23 mouse cellular contexts compared by ENCODE assay signal in genomic region chr5:148079732-148080131, GRCm38 (mm10).
A peak's percentile ranks its signal among the peaks of the same experiment; 100 is the strongest.
DNase-seq lines count a peak whose midpoint lies in the region; ATAC-seq and TF ChIP-seq lines count a peak whose summit lies in the region.
"Had no signal": no experiment of that assay in that cellular context is flagged by ENCODE, and none has a peak within 500 bp of the region (broad histone marks: within the 10 kb centered on the region; RNA-seq: fewer than 3 reads in every experiment).

No protein-coding gene starts in this region.

- H3K9ac ChIP-seq in heart, embryonic 12.5 days: no peak overlapping the region
- H3K9ac ChIP-seq in liver, embryonic 14.5 days (replicated peaks): no peak overlapping the region
- H3K9ac ChIP-seq in liver, embryonic 12.5 days: no peak overlapping the region
- H3K9ac ChIP-seq in ES-Bruce4 (ENCODE audit: low read depth, poor library complexity, severe bottlenecking): no peak overlapping the region
- H3K9ac ChIP-seq: forebrain, embryonic 13.5 days; hindbrain, embryonic 15.5 days; intestine, embryonic 15.5 days; midbrain, embryonic 15.5 days; neural tube, embryonic 13.5 days had no signal

- H3K9me3 ChIP-seq in heart, embryonic 12.5 days (replicated peaks): peaks cover 17% of the 10 kb centered on the region
- H3K9me3 ChIP-seq in liver, embryonic 14.5 days (ENCODE audit: control insufficient read depth, low read length): no peaks in the 10 kb centered on the region
- peaks cover 46% of the 10 kb centered on the region for H3K9me3 ChIP-seq in liver, embryonic 12.5 days (replicated peaks)
- H3K9me3 ChIP-seq in ES-Bruce4 (replicated peaks; ENCODE audit: control insufficient read depth, insufficient read depth, low read length, poor library complexity, severe bottlenecking): no peaks in the 10 kb centered on the region; the same call in 1 of the 2 replicates
- H3K9me3 ChIP-seq: hindbrain, embryonic 15.5 days; intestine, embryonic 15.5 days had no signal

- ATAC-seq in heart, embryonic 12.5 days (ENCODE audit: insufficient number of reproducible peaks, low FRiP score): no peak
- no peak for ATAC-seq in liver, embryonic 14.5 days (ENCODE audit: insufficient read depth)
- ATAC-seq in liver, embryonic 12.5 days: no peak
- ATAC-seq in granulocyte monocyte progenitor cell, adult 5-6 weeks (replicated peaks; ENCODE audit: poor library complexity, severe bottlenecking): no peak
- ATAC-seq: CD4-positive, CD25-positive, alpha-beta regulatory T cell, adult 4 months; forebrain, embryonic 13.5 days; intestine, embryonic 15.5 days; midbrain, embryonic 15.5 days had no signal

- H3K4me3 ChIP-seq in heart, embryonic 12.5 days: no peak overlapping the region
- H3K4me3 ChIP-seq in liver, embryonic 14.5 days (ENCODE audit: insufficient read depth in 1 of 2, low read depth in 2 of 2, low read length in 2 of 2): no peak overlapping the region
- no peak overlapping the region for H3K4me3 ChIP-seq in liver, embryonic 12.5 days
- no peak overlapping the region for H3K4me3 ChIP-seq in ES-Bruce4 (ENCODE audit: low read depth, low read length)
- H3K4me3 ChIP-seq: forebrain, embryonic 13.5 days; hindbrain, embryonic 15.5 days; intestine, embryonic 15.5 days; midbrain, embryonic 15.5 days; myocyte; neural tube, embryonic 13.5 days had no signal

- H3K4me1 ChIP-seq in heart, embryonic 12.5 days (replicated peaks): no peaks in the 10 kb centered on the region
- H3K4me1 ChIP-seq in liver, embryonic 14.5 days (replicated peaks; ENCODE audit: control insufficient read depth in 2 of 2, insufficient read depth in 2 of 2, low read length in 1 of 2): no peaks in the 10 kb centered on the region
- H3K4me1 ChIP-seq in liver, embryonic 12.5 days: no peaks in the 10 kb centered on the region
- H3K4me1 ChIP-seq in ES-Bruce4 (ENCODE audit: control insufficient read depth, insufficient read depth, low read length): no peaks in the 10 kb centered on the region
- H3K4me1 ChIP-seq: forebrain, embryonic 13.5 days; hindbrain, embryonic 15.5 days; intestine, embryonic 15.5 days; midbrain, embryonic 15.5 days; neural tube, embryonic 13.5 days had no signal

- 0 out of 2 replicates have a peak, but pooled peaks have one; percentile 13 for TF ChIP-seq CTCF in liver, embryonic 14.5 days (IDR thresholded peaks at IDR 0.05; ENCODE audit: low read depth)
- peak; percentile 53 for TF ChIP-seq CTCF in ES-Bruce4 (IDR thresholded peaks at IDR 0.05; ENCODE audit: low read depth, low read length)

- no peak overlapping the region for H3K4me2 ChIP-seq in heart, embryonic 12.5 days
- H3K4me2 ChIP-seq in liver, embryonic 14.5 days (ENCODE audit: low read depth): no peak overlapping the region
- no peak overlapping the region for H3K4me2 ChIP-seq in liver, embryonic 12.5 days
- H3K4me2 ChIP-seq: forebrain, embryonic 13.5 days; hindbrain, embryonic 15.5 days; intestine, embryonic 15.5 days; liver, embryonic 11.5 days; midbrain, embryonic 15.5 days; neural tube, embryonic 13.5 days had no signal

- H3K27me3 ChIP-seq in heart, embryonic 12.5 days (replicated peaks): no peaks in the 10 kb centered on the region
- no peaks in the 10 kb centered on the region for H3K27me3 ChIP-seq in liver, embryonic 14.5 days (ENCODE audit: control insufficient read depth, insufficient read depth, low read length)
- H3K27me3 ChIP-seq in liver, embryonic 12.5 days (replicated peaks): no peaks in the 10 kb centered on the region
- no peaks in the 10 kb centered on the region for H3K27me3 ChIP-seq in ES-Bruce4 (ENCODE audit: control insufficient read depth, insufficient read depth, low read length, poor library complexity, severe bottlenecking)
- H3K27me3 ChIP-seq: forebrain, embryonic 13.5 days; hindbrain, embryonic 15.5 days; intestine, embryonic 15.5 days; midbrain, embryonic 15.5 days; neural tube, embryonic 13.5 days had no signal

- WGBS in heart, embryonic 12.5 days: 74% methylated on average over 3 of the region's 3 CpGs
- WGBS in liver, embryonic 14.5 days (ENCODE audit: insufficient replicate concordance): 64% methylated on average over 3 of the region's 3 CpGs
- WGBS in liver, embryonic 12.5 days (ENCODE audit: insufficient replicate concordance): 62% methylated on average over 3 of the region's 3 CpGs

- H3K36me3 ChIP-seq in heart, embryonic 12.5 days: no peaks in the 10 kb centered on the region
- H3K36me3 ChIP-seq in liver, embryonic 14.5 days (replicated peaks; ENCODE audit: control insufficient read depth, insufficient read depth, low read depth): no peaks in the 10 kb centered on the region
- H3K36me3 ChIP-seq in liver, embryonic 12.5 days: no peaks in the 10 kb centered on the region
- no peaks in the 10 kb centered on the region for H3K36me3 ChIP-seq in ES-Bruce4 (ENCODE audit: control insufficient read depth, insufficient read depth, low read length, poor library complexity, severe bottlenecking)
- H3K36me3 ChIP-seq: hindbrain, embryonic 15.5 days; intestine, embryonic 15.5 days; midbrain, embryonic 15.5 days had no signal

- peak; percentile 10 for DNase-seq in heart, adult 11 months
- no peak for DNase-seq in liver, embryonic 14.5 days (ENCODE audit: low read depth in 3 of 3, low spot score in 3 of 3)
- DNase-seq in ZHBTc4 (ENCODE audit: low read depth, low spot score): peak; percentile 63
- no peak for DNase-seq in right cerebral cortex, adult 2 months (ENCODE audit: low spot score in 2 of 2)
- DNase-seq: cerebellum, adult 11-12 months; gastrocnemius, postnatal 36 days; heart, postnatal 4 days; kidney, postnatal 36 days; layer of hippocampus, adult 9-11 months; lung, postnatal 4 days; thymus, postnatal 25 days had no signal

- no peak overlapping the region for H3K27ac ChIP-seq in heart, embryonic 12.5 days (ENCODE audit: poor library complexity, severe bottlenecking)
- no peak overlapping the region for H3K27ac ChIP-seq in liver, embryonic 14.5 days
- H3K27ac ChIP-seq in liver, embryonic 12.5 days: no peak overlapping the region
- H3K27ac ChIP-seq in ES-Bruce4 (ENCODE audit: insufficient read depth, low read length): no peak overlapping the region
- H3K27ac ChIP-seq: forebrain, embryonic 13.5 days; hindbrain, embryonic 15.5 days; intestine, embryonic 15.5 days; midbrain, embryonic 15.5 days had no signal

- no peak for TF ChIP-seq EP300 in liver, embryonic 14.5 days (IDR thresholded peaks at IDR 0.05; ENCODE audit: low read depth)
- TF ChIP-seq EP300 in ES-Bruce4 (IDR thresholded peaks at IDR 0.05; ENCODE audit: insufficient read depth, low read depth, low read length): no peak

- no peak for TF ChIP-seq POLR2A in ES-Bruce4 (IDR thresholded peaks at IDR 0.05; ENCODE audit: insufficient read depth, low read length)

Comparison
In these comparisons a context has a peak if more than half of its experiments do, and no peak if none do; other contexts are left out.
1. DNase-seq: peak in heart, adult 11 months (single experiment) and ZHBTc4 (single experiment); none in liver, embryonic 14.5 days (0 of 3) and right cerebral cortex, adult 2 months (0 of 2).